Mouse (Mus musculus) CH12.LX (cell line): ENCODE measurements at regions not wholly inside any gene's neighbourhood (a gene's known extent, or its start where the extent isn't known, plus 50 kb on each side); places are given as distances from the start of the nearest gene placed in this dataset.

Experiments
- DNase-seq: peaks from one replicate; pipeline ENCODE4 v3.0.0-alpha.2; 2013; ENCODE audit errors: extremely low read depth
- H3K27ac ChIP-seq: 2 replicates; pipeline ENCODE4 v1.5.1; 2012; ENCODE audit warnings: low read depth, mild to moderate bottlenecking, control low read depth, moderate library complexity; ENCODE audit not compliant: insufficient read depth
- H3K27me3 ChIP-seq: replicated peaks from 2 replicates; pipeline ENCODE3; 2012; ENCODE audit warnings: inconsistent platforms
- H3K36me3 ChIP-seq, 2 experiments: replicated peaks in 1 of 2; 2 replicates each; pipeline versions ENCODE3 to v1.6.1; 2012; ENCODE audit warnings: inconsistent platforms in 1 of 2, low read length in 1 of 2, mild to moderate bottlenecking in 1 of 2, mixed read lengths in 1 of 2, moderate library complexity in 1 of 2; ENCODE audit not compliant: control insufficient read depth in 1 of 2, insufficient read depth in 1 of 2
- H3K4me1 ChIP-seq, 2 experiments: 2 replicates each; pipeline ENCODE4 v1.6.1; 2012; ENCODE audit warnings: inconsistent platforms in 1 of 2, moderate library complexity in 1 of 2; ENCODE audit not compliant: insufficient read depth in 2 of 2, control insufficient read depth in 1 of 2
- H3K4me2 ChIP-seq: 2 replicates; pipeline ENCODE4 v1.6.1; 2012; ENCODE audit warnings: low read depth, mild to moderate bottlenecking, control low read depth; ENCODE audit not compliant: poor library complexity, insufficient read depth, severe bottlenecking
- H3K4me3 ChIP-seq, 3 experiments: fragments of 150-350 bp in 1 of 3; sonication (generic) in 1 of 3; replicated peaks in 1 of 3; 2 replicates each; pipeline versions ENCODE3 to v1.5.1; 2011 to 2012; ENCODE audit warnings: low read depth in 2 of 3, low read length in 2 of 3, mild to moderate bottlenecking in 2 of 3, moderate library complexity in 2 of 3, control low read depth in 1 of 3, improper control_type of control experiment in 1 of 3, inconsistent platforms in 1 of 3, mixed read lengths in 1 of 3; ENCODE audit not compliant: poor library complexity in 1 of 3
- H3K79me2 ChIP-seq: replicated peaks from 2 replicates; pipeline ENCODE4 v1.6.1; 2012; ENCODE audit warnings: mild to moderate bottlenecking, moderate library complexity; ENCODE audit not compliant: control insufficient read depth, poor library complexity, insufficient read depth, severe bottlenecking; ENCODE audit errors: extremely low read depth
- H3K9ac ChIP-seq: 2 replicates; pipeline ENCODE4 v1.6.1; 2012; ENCODE audit warnings: low read depth, mild to moderate bottlenecking, control low read depth, moderate library complexity; ENCODE audit not compliant: insufficient read depth
- H3K9me3 ChIP-seq: replicated peaks from 2 replicates; pipeline ENCODE3; 2012; ENCODE audit warnings: low read length, inconsistent platforms, mixed read lengths
- BHLHE40 ChIP-seq: IDR thresholded peaks from 2 replicates; pipeline ENCODE4 v1.6.1; 2011; ENCODE audit warnings: mild to moderate bottlenecking, low read depth, low read length, improper control_type of control experiment
- CHD1 ChIP-seq: IDR thresholded peaks from 2 replicates; pipeline ENCODE4 v1.6.1; 2012; ENCODE audit warnings: low read depth, low read length, improper control_type of control experiment, inconsistent platforms
- CTCF ChIP-seq, 2 experiments: IDR thresholded peaks in 1 of 2; conservative IDR thresholded peaks in 1 of 2; 2 replicates each; pipeline ENCODE4 v1.5.1; 2011 to 2012; ENCODE audit warnings: low read depth in 2 of 2, low read length in 2 of 2, improper control_type of control experiment in 1 of 2, inconsistent platforms in 1 of 2, mild to moderate bottlenecking in 1 of 2, moderate library complexity in 1 of 2
- ELF1 ChIP-seq: IDR thresholded peaks from 2 replicates; pipeline ENCODE4 v1.6.1; 2014; ENCODE audit warnings: low read depth, mild to moderate bottlenecking, inconsistent platforms, low read length, improper control_type of control experiment
- EP300 ChIP-seq: IDR thresholded peaks from 2 replicates; pipeline ENCODE4 v1.6.1; 2011; ENCODE audit warnings: low read length, improper control_type of control experiment
- ETS1 ChIP-seq: conservative IDR thresholded peaks from 2 replicates; pipeline ENCODE4 v1.6.1; 2012; ENCODE audit warnings: low read depth, mild to moderate bottlenecking, inconsistent platforms, low read length, improper control_type of control experiment, moderate library complexity
- GABPA ChIP-seq: IDR thresholded peaks from 2 replicates; pipeline ENCODE4 v1.6.1; 2012; ENCODE audit warnings: low read depth, low read length, improper control_type of control experiment, inconsistent platforms; ENCODE audit not compliant: insufficient replicate concordance
- IRF4 ChIP-seq: IDR thresholded peaks from 2 replicates; pipeline ENCODE4 v1.6.1; 2014; ENCODE audit warnings: low read depth, mild to moderate bottlenecking, inconsistent platforms, low read length, improper control_type of control experiment
- KAT2A ChIP-seq: IDR thresholded peaks from 2 replicates; pipeline ENCODE4 v1.6.1; 2012; ENCODE audit warnings: low read length, improper control_type of control experiment, inconsistent platforms; ENCODE audit not compliant: insufficient replicate concordance
- MAFK ChIP-seq: IDR thresholded peaks from 2 replicates; pipeline ENCODE4 v1.6.1; 2011; ENCODE audit warnings: low read length, improper control_type of control experiment; ENCODE audit not compliant: insufficient replicate concordance
- MAX ChIP-seq: IDR thresholded peaks from 2 replicates; pipeline ENCODE4 v1.6.1; 2011; ENCODE audit warnings: low read length, improper control_type of control experiment
- MEF2A ChIP-seq: IDR thresholded peaks from 2 replicates; pipeline ENCODE4 v1.6.1; 2014; ENCODE audit warnings: low read depth, mild to moderate bottlenecking, inconsistent platforms, low read length, improper control_type of control experiment, borderline replicate concordance
- MXI1 ChIP-seq: IDR thresholded peaks from 2 replicates; pipeline ENCODE4 v1.6.1; 2011; ENCODE audit warnings: mild to moderate bottlenecking, low read depth, low read length, improper control_type of control experiment
- MYC ChIP-seq: IDR thresholded peaks from 2 replicates; pipeline ENCODE4 v1.6.1; 2011; ENCODE audit warnings: low read depth, mild to moderate bottlenecking, improper control_type of control experiment, low read length
- NELFE ChIP-seq: IDR thresholded peaks from 2 replicates; pipeline ENCODE4 v1.6.1; 2011; ENCODE audit warnings: low read depth, low read length, improper control_type of control experiment
- POLR2A ChIP-seq: IDR thresholded peaks from 2 replicates; pipeline ENCODE4 v1.6.1; 2011; ENCODE audit warnings: low read depth, mild to moderate bottlenecking, improper control_type of control experiment, low read length
- RCOR1 ChIP-seq: conservative IDR thresholded peaks from 2 replicates; pipeline ENCODE4 v1.6.1; 2012; ENCODE audit warnings: low read depth, mild to moderate bottlenecking, inconsistent platforms, low read length, improper control_type of control experiment
- SIN3A ChIP-seq: IDR thresholded peaks from 2 replicates; pipeline ENCODE4 v1.6.1; 2012; ENCODE audit warnings: low read length, improper control_type of control experiment, inconsistent platforms
- TBP ChIP-seq: conservative IDR thresholded peaks from 2 replicates; pipeline ENCODE4 v1.6.1; 2011; ENCODE audit warnings: low read depth, low read length, improper control_type of control experiment
- TCF12 ChIP-seq: IDR thresholded peaks from 2 replicates; pipeline ENCODE4 v1.6.1; 2014; ENCODE audit warnings: low read depth, mild to moderate bottlenecking, inconsistent platforms, low read length, improper control_type of control experiment
- UBTF ChIP-seq: IDR thresholded peaks from 2 replicates; pipeline ENCODE4 v1.6.1; 2012; ENCODE audit warnings: low read depth, mild to moderate bottlenecking, inconsistent platforms, low read length, improper control_type of control experiment, moderate library complexity
- USF1 ChIP-seq: IDR thresholded peaks from 2 replicates; pipeline ENCODE4 v1.6.1; 2014; ENCODE audit warnings: low read depth, mild to moderate bottlenecking, inconsistent platforms, low read length, improper control_type of control experiment
- ZC3H11A ChIP-seq: IDR thresholded peaks from 2 replicates; pipeline ENCODE4 v1.6.1; 2012; ENCODE audit warnings: low read depth, mild to moderate bottlenecking, inconsistent platforms, low read length, improper control_type of control experiment
- ZKSCAN1 ChIP-seq: IDR thresholded peaks from 2 replicates; pipeline ENCODE4 v1.6.1; 2012; ENCODE audit warnings: low read depth, inconsistent platforms, low read length, improper control_type of control experiment, borderline replicate concordance
- ZMIZ1 ChIP-seq: IDR thresholded peaks from 2 replicates; pipeline ENCODE4 v1.6.1; 2012; ENCODE audit warnings: low read depth, mild to moderate bottlenecking, inconsistent platforms, low read length, improper control_type of control experiment
- dilution Hi-C: fragments of 300-500 bp; cut with MboI; formaldehyde crosslinking; loops from 2 replicates; pipeline ENCODE4 v1.14.3; 2020; ENCODE audit warnings: low sequenced_read_pairs; ENCODE audit not compliant: extremely low pct_unique_long_range_greater_than_20kb, extremely low pct_ligation_motif_present
- in situ Hi-C: fragments of 300-500 bp; cut with MboI; formaldehyde crosslinking; loops from 3 replicates; pipeline ENCODE4 v1.14.3; 2019; ENCODE audit warnings: low sequenced_read_pairs, low pct_ligation_motif_present, low pct_unique_long_range_greater_than_20kb, mixed read lengths

DNA sequence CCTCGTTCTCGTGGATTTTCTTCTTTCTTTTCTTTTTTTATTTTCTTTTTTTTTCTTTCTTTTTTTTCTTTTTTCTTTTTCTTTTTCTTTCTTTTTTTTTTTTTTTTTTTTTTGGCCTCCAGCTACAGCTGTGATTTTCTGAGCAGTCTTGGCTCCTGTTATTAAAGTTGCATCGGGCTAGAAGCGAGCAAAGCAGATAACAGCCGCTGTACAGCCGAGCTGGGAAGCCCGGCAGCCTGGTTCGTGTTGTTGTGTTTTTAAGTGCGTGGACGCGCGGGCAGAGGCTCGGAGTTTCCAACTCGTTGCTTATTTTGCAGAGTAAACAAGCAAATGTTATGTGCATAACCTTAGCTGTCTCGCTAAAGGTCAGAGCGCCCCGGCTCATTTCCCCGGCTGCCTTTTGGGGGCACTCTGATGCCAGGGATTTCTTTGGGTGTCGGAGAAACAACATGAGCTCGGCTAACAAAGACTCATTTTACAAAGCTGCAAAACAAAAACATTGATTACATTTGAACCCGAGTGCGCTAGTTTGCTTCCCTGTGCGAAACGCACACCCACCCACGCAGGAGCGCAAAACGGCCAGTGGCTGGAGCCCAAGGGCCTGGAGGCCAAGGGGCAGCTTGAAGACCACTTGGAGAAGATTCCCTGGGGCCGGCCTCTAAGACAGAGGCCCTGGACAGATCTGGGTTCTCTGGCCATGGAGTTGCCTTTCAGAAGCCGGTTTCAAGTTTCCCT, 344.3 kb upstream of the Mki67 start:
- in situ Hi-C loops = no loop called here
- no peak overlapping the region for H3K4me3 ChIP-seq

DNA sequence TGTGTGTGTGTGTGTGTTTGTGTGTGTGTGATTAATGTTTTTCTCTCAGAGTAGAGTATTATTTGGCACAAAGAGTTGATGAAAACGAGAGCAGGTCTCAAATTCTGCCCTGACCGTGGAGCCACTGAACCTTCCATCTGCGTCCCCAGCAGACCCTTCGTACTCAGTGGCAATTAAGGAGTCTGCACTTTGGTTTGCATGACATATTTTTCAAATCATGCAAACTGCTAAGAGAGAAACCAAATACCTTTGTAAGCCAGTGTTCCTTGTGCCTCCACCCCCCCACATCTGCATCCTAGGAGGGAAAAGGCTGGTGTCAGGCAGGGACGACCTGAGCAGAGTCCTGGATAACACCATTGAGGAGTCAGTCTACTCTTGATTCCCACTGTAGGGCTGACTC, 346.5 kb upstream of the Mki67 start:
- Histone ChIP-seq H3K36me3 (no peaks in the 10 kb centered on the region), H3K4me3 (no peak overlapping the region), H3K79me2 (no peaks in the 10 kb centered on the region), H3K4me2 (no peak overlapping the region), H3K9ac (no peak overlapping the region), H3K27me3 (peaks cover 80% of the 10 kb centered on the region), H3K9me3 (no peaks in the 10 kb centered on the region), H3K4me1 (no peaks in the 10 kb centered on the region), H3K27ac (no peak overlapping the region)
- dilution Hi-C loops (no loop called here), in situ Hi-C loops (no loop called here)
- no peak for DNase-seq
- TF ChIP-seq POLR2A (no peak), MAX (no peak), CHD1 (no peak), MXI1 (no peak), ZC3H11A (no peak), ELF1 (no peak), KAT2A (no peak), MYC (no peak), BHLHE40 (no peak), SIN3A (no peak), TBP (no peak), CTCF (conservative IDR thresholded peaks at IDR 0.05 in 1 of 2, IDR thresholded peaks at IDR 0.05 in 1 of 2; ENCODE audit: low read depth in 2 of 2, low read length in 2 of 2) (no peak), UBTF (no peak), EP300 (no peak), GABPA (no peak), TCF12 (no peak), ZMIZ1 (no peak), MEF2A (no peak), IRF4 (no peak), ETS1 (no peak)

More for the DNA sequence above, 344.3 kb upstream of the Mki67 start:
- Histone ChIP-seq H3K36me3 (no peaks in the 10 kb centered on the region), H3K4me2 (no peak overlapping the region), H3K9me3 (no peaks in the 10 kb centered on the region), H3K9ac (no peak overlapping the region), H3K27me3 (peaks cover 71% of the 10 kb centered on the region)
- dilution Hi-C loops = no loop called here
- TF ChIP-seq ELF1 (no peak), KAT2A (no peak), MAFK (no peak), BHLHE40 (no peak), TBP (no peak), CTCF (conservative IDR thresholded peaks at IDR 0.05 in 1 of 2, IDR thresholded peaks at IDR 0.05 in 1 of 2; ENCODE audit: low read depth in 2 of 2, low read length in 2 of 2) (no peak), ZKSCAN1 (no peak), RCOR1 (no peak), TCF12 (no peak), NELFE (no peak), MAX (no peak), USF1 (no peak), SIN3A (no peak)
- TF ChIP-seq, all 38 proteins: peak for 0
- Histone ChIP-seq H3K79me2 (no peaks in the 10 kb centered on the region), H3K4me1 (no peaks in the 10 kb centered on the region), H3K27ac (no peak overlapping the region)
- no peak for DNase-seq
